Mouse (Mus musculus) urinary bladder, adult 2 months (tissue): ENCODE data around the gene Med19. TPM values are rescaled to one million over a fixed set of nuclear protein-coding genes. Genes with fewer than 3 reads are reported as not detected.
"Not testable (repeated sequence)": the region's sequence is repeated elsewhere in the genome, so short reads cannot be mapped to it uniquely, and the experiment has no call there.

Experiments
- DNase-seq: peaks from one replicate; pipeline ENCODE4 v3.0.0; 2022; ENCODE audit warnings: low spot score
- polyA plus RNA-seq: library from polyadenylated mRNA; depleted of rRNA; stranded (reverse); fragments of >200 nt; gene quantifications from 2 replicates; pipeline ENCODE4 v1.2.3, GENCODE M21; 2012

Med19 gene
- polyA plus RNA-seq, 1 experiment: 18.3 TPM

DNA sequence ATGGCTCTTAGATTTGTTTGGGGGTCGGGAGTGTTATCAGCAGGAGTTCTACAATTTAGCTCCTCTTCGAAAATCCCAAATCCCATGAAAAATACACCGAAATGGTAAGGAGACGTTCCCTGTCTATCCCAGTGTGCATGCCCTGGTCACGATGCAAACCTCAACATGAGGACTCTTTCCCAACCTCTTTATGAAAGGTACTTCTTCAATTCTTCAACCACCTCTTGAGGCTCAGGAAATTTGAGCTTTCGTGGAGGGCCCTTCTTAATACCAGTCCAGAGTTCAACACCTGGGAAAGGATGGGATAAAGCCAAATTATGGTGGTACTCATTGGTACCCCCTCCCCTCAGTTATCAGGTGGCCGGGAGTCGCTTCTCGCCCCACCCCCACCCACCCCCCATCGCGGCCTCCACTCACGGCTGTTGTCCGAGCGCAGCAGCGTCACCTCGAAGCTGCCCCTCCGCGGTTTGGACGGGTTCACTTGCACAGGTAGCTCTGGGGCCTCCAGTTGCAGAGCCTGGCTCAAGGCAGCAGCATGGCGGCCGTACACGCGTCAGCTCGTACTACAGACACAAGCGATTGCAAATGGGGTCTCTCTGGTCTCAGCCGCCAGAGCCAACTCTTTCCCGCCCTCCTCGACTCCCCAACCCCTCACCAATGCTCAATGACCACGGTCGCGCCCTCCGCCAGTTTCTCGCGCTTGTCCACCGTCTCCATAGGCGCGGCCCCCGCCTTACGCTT lies 8.2 kb upstream of the Med19 start:
- DNase-seq: peak; percentile 33

- peak; percentile 52 for DNase-seq
Observed at GRCm38 (mm10) chr2:84670569-84670933, 7.7 kb upstream of the Med19 start, which contains the start of gene Selenoh. TSS of gene Selenoh (minus strand) at chr2:84670770.

DNA sequence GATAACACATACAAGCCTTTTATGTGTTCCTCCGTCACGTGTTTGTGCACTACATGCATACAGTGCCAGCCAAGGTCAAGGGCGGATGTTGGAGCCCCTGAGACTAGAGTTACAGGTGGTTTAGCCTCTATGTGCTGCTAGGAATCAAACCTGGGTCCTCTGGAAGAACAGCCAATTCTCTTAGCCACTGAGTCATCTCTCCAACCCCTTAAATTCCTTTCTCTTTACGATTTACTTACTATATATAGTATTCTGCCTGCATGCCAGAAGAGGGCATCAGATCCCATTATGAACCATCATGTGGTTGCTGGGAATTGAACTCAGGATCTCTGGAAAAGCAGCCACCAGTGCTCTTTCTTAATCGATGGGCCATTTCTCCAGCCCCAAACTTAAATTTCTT lies 6.7 kb upstream of the Med19 start:
- DNase-seq: not testable (repeated sequence)

GRCm38 (mm10) chr2:84677270-84677967 lies 783 bp upstream of the Med19 start:
- no peak for DNase-seq

GRCm38 (mm10) chr2:84679016-84679415 lies 814 bp downstream of the Med19 start, which contains the start of gene Tmx2:
TSS of gene Tmx2 (minus strand) at chr2:84679140.
- no peak for DNase-seq

DNA sequence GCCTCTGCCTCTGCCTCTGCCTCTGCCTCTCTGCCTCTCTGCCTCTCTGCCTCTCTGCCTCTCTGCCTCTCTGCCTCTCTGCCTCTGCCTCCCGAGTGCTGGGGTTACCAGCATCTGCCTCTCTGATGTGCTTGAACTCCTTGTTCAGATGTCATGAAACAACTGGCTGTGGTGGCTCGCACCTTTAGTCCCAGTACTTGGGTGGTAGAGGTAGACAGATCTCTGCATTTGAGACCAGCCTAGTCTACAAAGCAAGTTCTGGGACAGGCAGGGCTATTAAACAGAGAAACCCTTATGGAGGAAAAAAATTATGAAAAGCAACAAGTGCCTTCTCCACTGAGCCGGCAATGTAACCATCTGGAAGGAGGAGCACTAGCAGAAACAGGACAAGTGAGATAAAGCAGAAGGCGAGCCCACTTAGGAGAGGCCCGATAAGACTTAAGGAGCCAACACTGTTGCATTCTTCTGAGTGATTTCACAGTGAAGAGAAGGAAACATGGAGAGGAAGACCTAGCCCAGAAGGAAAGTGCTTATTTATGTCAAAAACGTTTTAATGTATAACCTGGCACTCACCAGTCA lies 4.5 kb downstream of the Med19 start:
- no peak for DNase-seq

DNA sequence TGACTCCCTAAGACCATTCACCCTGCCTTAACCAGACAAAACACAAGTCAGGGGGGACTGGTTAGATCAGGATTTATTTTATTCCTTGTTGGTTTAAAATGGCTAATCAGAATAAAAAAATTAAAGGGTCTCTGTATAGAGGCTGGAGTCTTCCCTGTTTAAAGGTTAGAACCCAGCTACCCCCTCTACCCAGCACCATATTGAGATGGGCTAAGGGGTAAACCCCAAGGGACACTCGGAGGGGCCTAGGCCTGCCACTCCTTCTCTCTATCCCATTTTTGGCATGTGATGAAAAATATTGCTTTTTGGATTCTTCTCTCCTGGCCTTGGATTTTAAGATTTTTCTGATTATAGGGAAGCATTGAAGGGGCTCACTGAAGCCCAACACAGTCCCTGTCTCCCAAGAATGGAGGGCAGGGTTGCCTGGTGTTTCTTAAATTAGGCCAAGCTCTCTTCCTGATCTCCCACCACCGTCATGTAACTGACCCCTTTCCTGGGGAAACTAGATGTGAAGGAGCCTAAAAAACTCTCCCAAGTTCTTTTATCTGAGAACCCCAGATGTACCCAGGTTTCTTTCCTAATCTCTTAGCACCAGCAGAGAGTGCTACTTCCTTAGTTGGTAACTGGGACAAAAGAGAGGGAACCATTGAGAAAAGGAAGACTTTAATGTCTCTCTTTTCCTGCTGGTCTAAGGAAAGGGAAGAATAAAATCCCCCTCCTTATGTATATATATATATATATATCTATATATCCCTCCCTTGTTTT lies 10.1 kb downstream of the Med19 start:
- no peak for DNase-seq

DNA sequence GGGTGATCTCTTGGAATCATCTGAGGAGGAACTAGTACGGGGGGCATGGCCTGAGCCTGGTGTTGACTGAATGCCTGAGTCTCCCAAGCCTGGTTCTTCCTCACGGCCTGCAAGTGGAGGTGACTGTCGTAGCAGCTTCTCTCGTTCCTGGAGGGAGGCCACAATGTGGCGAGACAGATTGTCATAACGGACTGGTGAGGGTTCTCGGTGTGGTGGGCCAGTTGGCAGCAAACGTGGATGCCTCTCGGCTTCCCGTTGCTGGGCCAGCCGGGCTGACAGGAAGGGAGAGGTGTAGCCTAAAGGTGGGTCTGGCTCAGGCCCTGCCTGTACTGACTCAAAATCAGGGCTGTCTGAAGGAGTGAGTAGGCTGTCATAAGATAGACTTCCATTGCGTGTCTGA lies 11.8 kb downstream of the Med19 start:
- no peak for DNase-seq

DNA sequence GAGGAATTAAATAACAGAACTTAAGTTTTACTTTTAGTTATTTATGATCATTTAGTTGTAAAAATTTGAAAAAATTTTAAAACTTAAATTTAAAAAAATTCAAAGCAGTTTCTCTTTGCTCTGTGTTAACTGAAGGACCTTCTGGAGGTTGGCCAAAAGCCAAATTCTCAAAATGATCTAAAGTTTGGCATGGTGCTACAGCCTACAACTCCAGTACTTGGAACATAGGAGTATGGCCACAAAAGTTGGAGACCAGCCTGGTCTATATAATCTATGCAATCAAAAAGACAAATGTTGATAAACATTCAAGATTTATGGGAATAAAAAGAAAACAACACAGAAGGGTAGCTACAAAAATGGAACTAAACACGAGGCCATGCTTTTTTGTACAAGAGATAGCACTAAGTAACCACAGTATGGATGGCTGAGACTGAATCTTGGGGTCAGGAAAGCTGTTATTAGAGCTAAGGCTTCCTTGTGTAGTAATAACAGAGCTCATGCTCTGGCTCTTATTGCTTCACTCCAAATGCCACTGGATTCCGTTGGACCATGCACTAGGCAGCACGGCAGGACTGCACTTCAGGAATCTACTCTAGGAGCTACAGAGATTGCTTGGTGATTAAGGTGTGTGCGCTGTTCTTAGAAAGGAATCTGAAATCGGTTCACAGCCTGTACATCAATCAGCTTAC lies 16.9 kb downstream of the Med19 start:
- DNase-seq: no peak

DNA sequence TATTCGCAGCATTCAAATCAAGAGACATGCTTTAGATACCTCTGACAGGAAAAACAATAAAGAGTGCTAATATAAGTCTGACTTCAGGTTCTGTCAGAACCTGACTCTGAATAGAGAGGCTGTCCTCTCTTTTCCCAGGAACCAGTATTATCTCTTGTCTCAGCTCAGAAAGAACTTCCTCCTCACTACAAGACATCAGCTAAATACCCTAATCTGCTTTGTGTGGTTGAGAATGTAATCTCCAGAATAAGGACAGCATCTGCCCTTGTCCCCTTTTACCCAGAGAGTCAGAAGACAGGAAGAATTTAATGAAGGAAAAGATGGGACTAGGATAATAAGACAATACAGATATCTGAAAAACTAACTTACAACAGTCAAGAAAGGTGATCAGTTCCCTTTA lies 25.3 kb downstream of the Med19 start:
- no peak for DNase-seq

DNA sequence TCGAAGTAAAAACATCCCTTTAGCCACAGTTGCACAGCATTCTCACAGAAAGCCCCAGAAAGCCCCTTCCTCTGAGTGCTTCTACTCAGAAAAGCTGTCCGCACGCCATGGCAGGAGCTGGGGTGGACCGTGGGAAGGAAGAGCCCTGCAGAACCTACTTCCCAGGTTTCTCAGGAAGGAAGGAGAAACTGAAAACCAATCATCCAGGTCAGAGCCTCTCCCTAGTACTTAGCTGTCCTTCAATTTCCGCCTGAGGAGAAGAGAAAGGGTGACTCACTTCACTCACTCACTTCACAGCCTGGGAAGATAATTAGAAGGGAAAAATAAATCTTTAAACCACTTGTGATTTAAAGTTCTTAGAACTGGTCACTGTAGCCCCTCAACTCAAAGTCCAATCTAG lies 26.1 kb downstream of the Med19 start:
- no peak for DNase-seq

- DNase-seq: no peak
Observed at GRCm38 (mm10) chr2:84705295-84705694, 27.1 kb downstream of the Med19 start.

GRCm38 (mm10) chr2:84707523-84707922 lies 29.3 kb downstream of the Med19 start:
- DNase-seq: no peak

DNA sequence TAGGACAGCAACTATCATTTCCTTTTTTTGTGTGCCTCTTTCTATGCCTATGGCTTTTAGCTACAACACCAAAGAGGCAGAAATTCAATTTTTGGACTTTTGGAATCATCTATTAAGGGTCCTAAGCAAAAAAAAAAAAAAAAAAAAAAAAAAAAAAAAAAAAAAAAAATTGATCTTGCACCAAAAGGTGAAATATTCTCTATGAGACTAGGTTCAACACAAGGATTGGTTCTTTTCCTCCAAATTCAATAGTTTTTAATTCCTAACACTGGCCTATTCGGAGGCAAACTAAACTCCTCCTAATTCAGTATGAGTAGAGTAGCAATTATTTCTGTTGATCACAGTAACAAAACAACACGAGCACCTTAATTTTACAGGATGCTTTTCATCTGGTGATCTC lies 33.7 kb downstream of the Med19 start:
- no peak for DNase-seq

GRCm38 (mm10) chr2:84714422-84714810 lies 36.2 kb downstream of the Med19 start:
- no peak for DNase-seq

- DNase-seq: peak; percentile 98
Observed at GRCm38 (mm10) chr2:84714811-84715561, 36.8 kb downstream of the Med19 start, which contains the start of gene Zdhhc5. TSS of gene Zdhhc5 (minus strand) at chr2:84715180.

- peak; percentile 63 for DNase-seq
Observed at GRCm38 (mm10) chr2:84715562-84716361, 37.6 kb downstream of the Med19 start.

- DNase-seq: no peak
Observed at GRCm38 (mm10) chr2:84716423-84717355, 38.5 kb downstream of the Med19 start.

- no peak for DNase-seq
Observed at GRCm38 (mm10) chr2:84717357-84717756, 39.2 kb downstream of the Med19 start.
